Mouse (Mus musculus) kidney, adult 2 months (tissue): ENCODE measurements around the gene Flnc.

Source experiments
- CTCF ChIP-seq: fragments of 200-500 bp; conservative IDR thresholded peaks from 2 replicates; pipeline ENCODE4 v1.5.1; 2011; ENCODE audit warnings: low read depth, mild to moderate bottlenecking, control low read depth, low read length, moderate library complexity, mixed read lengths; ENCODE audit not compliant: insufficient read depth, insufficient read length
- POLR2A ChIP-seq: fragments of 200-500 bp; IDR thresholded peaks from one replicate; pipeline ENCODE4 v1.6.1; 2011; ENCODE audit warnings: low read depth, low read length, control low read depth

DNA sequence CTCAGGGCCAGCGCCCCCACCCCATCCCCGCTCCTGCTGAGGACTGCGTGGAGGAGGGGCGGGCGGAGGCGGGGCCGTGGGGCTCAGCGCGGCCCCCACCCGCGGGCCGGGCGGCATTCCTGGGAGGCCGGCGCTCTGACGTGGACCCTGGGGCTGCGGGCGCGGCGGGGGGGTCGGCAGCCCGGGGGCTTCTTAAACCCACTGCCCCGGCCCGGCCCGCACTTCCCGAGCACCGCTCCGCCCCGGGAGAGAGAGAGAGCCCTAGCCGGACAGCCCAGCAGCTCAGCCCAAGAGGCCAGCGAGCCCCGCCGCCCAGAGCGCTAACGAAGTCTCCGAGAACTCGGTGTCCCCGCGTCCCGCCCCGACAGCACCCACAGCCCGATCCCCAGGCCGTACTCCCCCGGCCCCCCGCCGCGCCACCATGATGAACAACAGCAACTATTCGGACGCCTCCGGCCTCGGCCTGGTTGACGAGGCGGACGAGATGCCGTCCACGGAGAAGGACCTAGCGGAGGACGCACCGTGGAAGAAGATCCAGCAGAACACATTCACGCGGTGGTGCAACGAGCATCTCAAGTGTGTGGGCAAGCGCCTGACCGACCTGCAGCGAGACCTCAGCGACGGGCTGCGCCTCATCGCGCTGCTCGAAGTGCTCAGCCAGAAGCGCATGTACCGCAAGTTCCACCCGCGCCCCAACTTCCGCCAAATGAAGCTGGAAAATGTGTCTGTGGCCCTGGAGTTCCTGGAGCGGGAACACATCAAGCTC lies at the start of gene Flnc:
- TF ChIP-seq CTCF, result no peak
- TF ChIP-seq POLR2A, result no peak
